Mouse (Mus musculus) forebrain, embryonic 16.5 days (tissue): ENCODE measurements at regions not wholly inside any gene's neighbourhood (a gene's known extent, or its start where the extent isn't known, plus 50 kb on each side); places are given as distances from the start of the nearest gene placed in this dataset.

Experiments used
- ATAC-seq: fragments of 200-750 bp; cut with Nextera tagmentation; 2 replicates; pipeline ENCODE4 v1.8.0; 2017; ENCODE audit warnings: mild to moderate bottlenecking, moderate library complexity
- H3K27ac ChIP-seq: fragments of 300-500 bp; sonication (generic); 2 replicates; pipeline ENCODE4 v1.5.1; 2014; ENCODE audit warnings: low read length, control low read depth
- H3K27me3 ChIP-seq: fragments of 300-500 bp; sonication (generic); replicated peaks from 2 replicates; pipeline ENCODE4 v1.6.1; 2014; ENCODE audit warnings: low read length; ENCODE audit not compliant: control insufficient read depth, insufficient read depth
- H3K36me3 ChIP-seq: fragments of 300-500 bp; sonication (generic); 2 replicates; pipeline ENCODE4 v1.6.1; 2014; ENCODE audit not compliant: control insufficient read depth, insufficient read depth
- H3K4me1 ChIP-seq: fragments of 300-500 bp; sonication (generic); replicated peaks from 2 replicates; pipeline ENCODE4 v1.6.1; 2014; ENCODE audit warnings: low read length; ENCODE audit not compliant: control insufficient read depth, insufficient read depth
- H3K4me2 ChIP-seq: fragments of 300-500 bp; sonication (generic); 2 replicates; pipeline ENCODE4 v1.6.1; 2014; ENCODE audit warnings: mild to moderate bottlenecking, low read length, control low read depth
- H3K4me3 ChIP-seq: fragments of 300-500 bp; sonication (generic); replicated peaks from 2 replicates; pipeline ENCODE4 v1.5.1; 2014; ENCODE audit warnings: mild to moderate bottlenecking, low read length, control low read depth
- H3K9ac ChIP-seq: fragments of 300-500 bp; sonication (generic); replicated peaks from 2 replicates; pipeline ENCODE4 v1.6.1; 2014; ENCODE audit warnings: low read depth, low read length, control low read depth
- H3K9me3 ChIP-seq: fragments of 300-500 bp; sonication (generic); 2 replicates; pipeline ENCODE4 v1.6.1; 2016; ENCODE audit warnings: low read length; ENCODE audit not compliant: control insufficient read depth
- WGBS: fragments of 180-500 bp; shearing (Covaris S2); extraction: QIAGEN DNeasy Blood & Tissue Kit; methylation state at CpG from one replicate; pipeline ENCODE4 v1.1.7; 2014; 5-methylcytosine and 5-hydroxymethylcytosine counted together

DNA sequence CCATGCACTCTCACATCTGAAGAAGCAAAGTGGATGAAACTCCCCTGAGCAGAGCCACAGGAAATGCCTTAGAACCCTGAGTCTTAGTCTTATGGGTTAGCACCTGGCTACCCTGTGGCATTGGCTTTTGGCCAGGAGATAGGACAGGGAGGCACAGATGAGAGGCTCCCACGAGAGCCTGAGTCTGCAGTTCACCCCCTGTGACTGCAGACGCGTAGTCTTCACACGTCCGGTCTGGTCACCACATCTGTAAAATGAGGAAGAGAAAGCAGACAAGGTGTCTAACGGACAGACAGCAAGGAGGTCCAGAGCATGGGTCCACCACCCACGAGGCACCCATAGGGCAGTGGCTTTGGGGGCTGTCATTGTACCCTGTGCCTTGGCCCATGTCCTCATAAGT, 203.2 kb upstream of the Tle3 start:
- no peak for ATAC-seq
- no peaks in the 10 kb centered on the region for H3K9me3 ChIP-seq
- no peak overlapping the region for H3K4me2 ChIP-seq
- WGBS = 92% methylated on average over 7 of the region's 7 CpGs
- no peak overlapping the region for H3K9ac ChIP-seq
- H3K27me3 ChIP-seq = 0 out of 2 replicates have a peak, but pooled peaks cover 2% of the 10 kb centered on the region
- H3K4me1 ChIP-seq = peaks cover 11% of the 10 kb centered on the region
- H3K36me3 ChIP-seq = no peaks in the 10 kb centered on the region
- H3K4me3 ChIP-seq = no peak overlapping the region
- no peak overlapping the region for H3K27ac ChIP-seq

- Histone ChIP-seq H3K4me1 (peaks cover 4% of the 10 kb centered on the region), H3K9me3 (no peaks in the 10 kb centered on the region), H3K27me3 (0 out of 2 replicates have a peak, but pooled peaks cover 2% of the 10 kb centered on the region), H3K36me3 (no peaks in the 10 kb centered on the region), H3K4me3 (no peak overlapping the region), H3K9ac (no peak overlapping the region), H3K4me2 (no peak overlapping the region), H3K27ac (no peak overlapping the region)
- no peak for ATAC-seq
- 94% methylated on average over 9 of the region's 9 CpGs for WGBS
Observed at GRCm38 (mm10) chr9:61169506-61170090, 202.6 kb upstream of the Tle3 start.

- Histone ChIP-seq H3K4me2 (no peak overlapping the region), H3K4me1 (no peaks in the 10 kb centered on the region), H3K9me3 (no peaks in the 10 kb centered on the region), H3K27me3 (0 out of 2 replicates have a peak, but pooled peaks cover 2% of the 10 kb centered on the region), H3K27ac (no peak overlapping the region), H3K9ac (no peak overlapping the region), H3K4me3 (no peak overlapping the region), H3K36me3 (no peaks in the 10 kb centered on the region)
- ATAC-seq = no peak
- 97% methylated on average over 6 of the region's 6 CpGs for WGBS
Observed at GRCm38 (mm10) chr9:61170921-61171320, 201.2 kb upstream of the Tle3 start.

GRCm38 (mm10) chr9:61172421-61172820, 199.7 kb upstream of the Tle3 start:
- Histone ChIP-seq H3K36me3 (no peaks in the 10 kb centered on the region), H3K27me3 (0 out of 2 replicates have a peak, but pooled peaks cover 2% of the 10 kb centered on the region)
- no peak for ATAC-seq

GRCm38 (mm10) chr9:61173548-61173947, 198.6 kb upstream of the Tle3 start:
- H3K27ac ChIP-seq = no peak overlapping the region
- H3K9me3 ChIP-seq = no peaks in the 10 kb centered on the region
- no peak for ATAC-seq
- no peaks in the 10 kb centered on the region for H3K36me3 ChIP-seq
- no peak overlapping the region for H3K9ac ChIP-seq
- H3K4me2 ChIP-seq = no peak overlapping the region
- H3K4me1 ChIP-seq = no peaks in the 10 kb centered on the region
- no peaks in the 10 kb centered on the region for H3K27me3 ChIP-seq
- no peak overlapping the region for H3K4me3 ChIP-seq

More at GRCm38 (mm10) chr9:61172421-61172820, 199.7 kb upstream of the Tle3 start:
- Histone ChIP-seq H3K27ac (no peak overlapping the region), H3K9ac (no peak overlapping the region), H3K4me2 (no peak overlapping the region), H3K9me3 (no peaks in the 10 kb centered on the region), H3K4me1 (no peaks in the 10 kb centered on the region), H3K4me3 (no peak overlapping the region)

- H3K4me1 ChIP-seq = no peaks in the 10 kb centered on the region
- no peak overlapping the region for H3K27ac ChIP-seq
- 90% methylated on average over 2 of the region's 2 CpGs for WGBS
- H3K9me3 ChIP-seq = no peaks in the 10 kb centered on the region
- H3K9ac ChIP-seq = no peak overlapping the region
- H3K36me3 ChIP-seq = no peaks in the 10 kb centered on the region
- no peak overlapping the region for H3K4me2 ChIP-seq
- no peak for ATAC-seq
- no peaks in the 10 kb centered on the region for H3K27me3 ChIP-seq
- no peak overlapping the region for H3K4me3 ChIP-seq
Observed at GRCm38 (mm10) chr9:61175381-61175780, 196.8 kb upstream of the Tle3 start.

- H3K27ac ChIP-seq = no peak overlapping the region
- H3K36me3 ChIP-seq = no peaks in the 10 kb centered on the region
- no peak overlapping the region for H3K4me3 ChIP-seq
- H3K27me3 ChIP-seq = no peaks in the 10 kb centered on the region
- H3K9me3 ChIP-seq = no peaks in the 10 kb centered on the region
- H3K9ac ChIP-seq = no peak overlapping the region
- H3K4me1 ChIP-seq = no peaks in the 10 kb centered on the region
- no peak for ATAC-seq
- H3K4me2 ChIP-seq = no peak overlapping the region
- WGBS = 91% methylated on average over 3 of the region's 3 CpGs
Observed at GRCm38 (mm10) chr9:61176856-61177255, 195.3 kb upstream of the Tle3 start.

DNA sequence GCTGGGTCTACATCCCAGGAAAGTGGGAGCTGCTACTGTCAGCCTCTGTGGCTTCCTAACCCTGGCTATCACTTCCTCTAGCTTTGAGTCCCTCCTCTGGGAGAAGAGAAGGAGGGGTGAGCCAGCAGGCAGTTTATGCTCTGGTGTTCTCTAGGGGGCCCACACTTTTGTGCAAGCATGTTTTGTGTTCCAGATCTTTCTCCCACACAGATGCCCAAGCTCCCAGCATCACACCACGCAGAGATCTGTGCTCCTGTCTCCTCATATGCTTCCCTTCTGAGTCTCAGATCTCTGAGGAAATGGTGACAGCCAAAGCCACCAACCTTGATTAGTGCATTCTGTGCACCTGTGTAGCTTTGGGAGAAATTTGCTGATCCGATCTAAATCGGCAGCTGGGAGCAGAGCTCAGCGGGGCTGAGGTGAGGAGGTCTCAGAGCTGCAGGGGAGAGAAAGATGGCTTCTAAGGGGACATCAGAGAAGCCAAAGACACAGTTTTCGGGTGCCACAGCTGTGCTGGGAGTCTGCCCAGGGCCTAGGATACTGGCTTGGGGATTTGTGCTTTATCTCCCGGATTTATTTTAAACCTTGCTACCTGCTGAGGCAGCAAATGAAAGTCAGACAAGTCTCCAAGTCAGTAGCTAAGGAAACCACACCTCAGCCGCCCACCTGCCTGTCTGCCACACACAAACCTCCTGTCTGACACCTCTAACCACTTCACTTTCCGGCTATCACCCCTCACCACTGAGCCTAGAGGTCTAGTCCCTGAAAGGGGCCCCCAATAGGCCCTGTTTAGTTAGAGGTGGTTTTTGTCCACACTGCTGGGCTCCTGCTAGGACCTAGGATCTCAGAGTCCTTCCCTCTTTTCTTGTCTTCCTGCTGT, 185.4 kb upstream of the Tle3 start:
- 67% methylated on average over 8 of the region's 8 CpGs for WGBS
- Histone ChIP-seq H3K36me3 (no peaks in the 10 kb centered on the region), H3K9me3 (peaks cover 4% of the 10 kb centered on the region), H3K4me3 (no peak overlapping the region), H3K27ac (no peak overlapping the region), H3K4me2 (no peak overlapping the region), H3K9ac (no peak overlapping the region), H3K27me3 (no peaks in the 10 kb centered on the region), H3K4me1 (no peaks in the 10 kb centered on the region)
- no peak for ATAC-seq

GRCm38 (mm10) chr9:61187713-61188399, 184.3 kb upstream of the Tle3 start:
- H3K9ac ChIP-seq = no peak overlapping the region
- no peak overlapping the region for H3K4me2 ChIP-seq
- H3K27me3 ChIP-seq = no peaks in the 10 kb centered on the region
- no peak for ATAC-seq
- 54% methylated on average over 3 of the region's 3 CpGs for WGBS
- H3K36me3 ChIP-seq = no peaks in the 10 kb centered on the region
- no peak overlapping the region for H3K4me3 ChIP-seq
- H3K4me1 ChIP-seq = no peaks in the 10 kb centered on the region
- H3K27ac ChIP-seq = no peak overlapping the region
- peaks cover 4% of the 10 kb centered on the region for H3K9me3 ChIP-seq
